Mouse (Mus musculus) CH12.LX (cell line): Measurements from ENCODE around the gene Tubgcp6. TPM values are rescaled to one million over a fixed set of nuclear protein-coding genes. Genes with fewer than 3 reads are reported as not detected.

Source experiments
- DNase-seq: peaks from one replicate; pipeline ENCODE4 v3.0.0-alpha.2; 2013; ENCODE audit errors: extremely low read depth
- H3K27ac ChIP-seq: 2 replicates; pipeline ENCODE4 v1.5.1; 2012; ENCODE audit warnings: low read depth, mild to moderate bottlenecking, control low read depth, moderate library complexity; ENCODE audit not compliant: insufficient read depth
- H3K27me3 ChIP-seq: replicated peaks from 2 replicates; pipeline ENCODE3; 2012; ENCODE audit warnings: inconsistent platforms
- H3K36me3 ChIP-seq, 2 experiments: replicated peaks in 1 of 2; 2 replicates each; pipeline versions ENCODE3 to v1.6.1; 2012; ENCODE audit warnings: inconsistent platforms in 1 of 2, low read length in 1 of 2, mild to moderate bottlenecking in 1 of 2, mixed read lengths in 1 of 2, moderate library complexity in 1 of 2; ENCODE audit not compliant: control insufficient read depth in 1 of 2, insufficient read depth in 1 of 2
- H3K4me1 ChIP-seq, 2 experiments: 2 replicates each; pipeline ENCODE4 v1.6.1; 2012; ENCODE audit warnings: inconsistent platforms in 1 of 2, moderate library complexity in 1 of 2; ENCODE audit not compliant: insufficient read depth in 2 of 2, control insufficient read depth in 1 of 2
- H3K4me2 ChIP-seq: 2 replicates; pipeline ENCODE4 v1.6.1; 2012; ENCODE audit warnings: low read depth, mild to moderate bottlenecking, control low read depth; ENCODE audit not compliant: poor library complexity, insufficient read depth, severe bottlenecking
- H3K4me3 ChIP-seq, 3 experiments: fragments of 150-350 bp in 1 of 3; sonication (generic) in 1 of 3; replicated peaks in 1 of 3; 2 replicates each; pipeline versions ENCODE3 to v1.5.1; 2011 to 2012; ENCODE audit warnings: low read depth in 2 of 3, low read length in 2 of 3, mild to moderate bottlenecking in 2 of 3, moderate library complexity in 2 of 3, control low read depth in 1 of 3, improper control_type of control experiment in 1 of 3, inconsistent platforms in 1 of 3, mixed read lengths in 1 of 3; ENCODE audit not compliant: poor library complexity in 1 of 3
- H3K79me2 ChIP-seq: replicated peaks from 2 replicates; pipeline ENCODE4 v1.6.1; 2012; ENCODE audit warnings: mild to moderate bottlenecking, moderate library complexity; ENCODE audit not compliant: control insufficient read depth, poor library complexity, insufficient read depth, severe bottlenecking; ENCODE audit errors: extremely low read depth
- H3K9ac ChIP-seq: 2 replicates; pipeline ENCODE4 v1.6.1; 2012; ENCODE audit warnings: low read depth, mild to moderate bottlenecking, control low read depth, moderate library complexity; ENCODE audit not compliant: insufficient read depth
- H3K9me3 ChIP-seq: replicated peaks from 2 replicates; pipeline ENCODE3; 2012; ENCODE audit warnings: low read length, inconsistent platforms, mixed read lengths
- BHLHE40 ChIP-seq: IDR thresholded peaks from 2 replicates; pipeline ENCODE4 v1.6.1; 2011; ENCODE audit warnings: mild to moderate bottlenecking, low read depth, low read length, improper control_type of control experiment
- CHD1 ChIP-seq: IDR thresholded peaks from 2 replicates; pipeline ENCODE4 v1.6.1; 2012; ENCODE audit warnings: low read depth, low read length, improper control_type of control experiment, inconsistent platforms
- CHD2 ChIP-seq: IDR thresholded peaks from 2 replicates; pipeline ENCODE4 v1.6.1; 2011; ENCODE audit warnings: low read length, improper control_type of control experiment
- E2F4 ChIP-seq: IDR thresholded peaks from 2 replicates; pipeline ENCODE4 v1.6.1; 2011; ENCODE audit warnings: low read depth, low read length, improper control_type of control experiment; ENCODE audit not compliant: insufficient replicate concordance
- ELF1 ChIP-seq: IDR thresholded peaks from 2 replicates; pipeline ENCODE4 v1.6.1; 2014; ENCODE audit warnings: low read depth, mild to moderate bottlenecking, inconsistent platforms, low read length, improper control_type of control experiment
- ETS1 ChIP-seq: conservative IDR thresholded peaks from 2 replicates; pipeline ENCODE4 v1.6.1; 2012; ENCODE audit warnings: low read depth, mild to moderate bottlenecking, inconsistent platforms, low read length, improper control_type of control experiment, moderate library complexity
- GABPA ChIP-seq: IDR thresholded peaks from 2 replicates; pipeline ENCODE4 v1.6.1; 2012; ENCODE audit warnings: low read depth, low read length, improper control_type of control experiment, inconsistent platforms; ENCODE audit not compliant: insufficient replicate concordance
- HCFC1 ChIP-seq: IDR thresholded peaks from 2 replicates; pipeline ENCODE4 v1.6.1; 2012; ENCODE audit warnings: low read depth, mild to moderate bottlenecking, inconsistent platforms, low read length, improper control_type of control experiment
- JUND ChIP-seq: conservative IDR thresholded peaks from 2 replicates; pipeline ENCODE4 v1.6.1; 2011; ENCODE audit warnings: low read depth, low read length, improper control_type of control experiment
- KAT2A ChIP-seq: IDR thresholded peaks from 2 replicates; pipeline ENCODE4 v1.6.1; 2012; ENCODE audit warnings: low read length, improper control_type of control experiment, inconsistent platforms; ENCODE audit not compliant: insufficient replicate concordance
- MXI1 ChIP-seq: IDR thresholded peaks from 2 replicates; pipeline ENCODE4 v1.6.1; 2011; ENCODE audit warnings: mild to moderate bottlenecking, low read depth, low read length, improper control_type of control experiment
- POLR2A ChIP-seq: IDR thresholded peaks from 2 replicates; pipeline ENCODE4 v1.6.1; 2011; ENCODE audit warnings: low read depth, mild to moderate bottlenecking, improper control_type of control experiment, low read length
- SMC3 ChIP-seq: IDR thresholded peaks from 2 replicates; pipeline ENCODE4 v1.6.1; 2011; ENCODE audit warnings: low read depth, low read length, improper control_type of control experiment
- ZC3H11A ChIP-seq: IDR thresholded peaks from 2 replicates; pipeline ENCODE4 v1.6.1; 2012; ENCODE audit warnings: low read depth, mild to moderate bottlenecking, inconsistent platforms, low read length, improper control_type of control experiment
- ZNF384 ChIP-seq: IDR thresholded peaks from 2 replicates; pipeline ENCODE4 v1.6.1; 2012; ENCODE audit warnings: low read depth, low read length, improper control_type of control experiment, inconsistent platforms
- dilution Hi-C: fragments of 300-500 bp; cut with MboI; formaldehyde crosslinking; loops from 2 replicates; pipeline ENCODE4 v1.14.3; 2020; ENCODE audit warnings: low sequenced_read_pairs; ENCODE audit not compliant: extremely low pct_unique_long_range_greater_than_20kb, extremely low pct_ligation_motif_present
- in situ Hi-C: fragments of 300-500 bp; cut with MboI; formaldehyde crosslinking; loops from 3 replicates; pipeline ENCODE4 v1.14.3; 2019; ENCODE audit warnings: low sequenced_read_pairs, low pct_ligation_motif_present, low pct_unique_long_range_greater_than_20kb, mixed read lengths
- polyA plus RNA-seq: library from polyadenylated mRNA; unstranded; fragments of >175 nt; gene quantifications from 2 replicates; pipeline ENCODE4 v1.2.1, GENCODE M21; 2012; ENCODE audit warnings: low read depth; ENCODE audit not compliant: insufficient read length
- total RNA-seq, 2 experiments: library from RNA; depleted of rRNA; stranded (reverse); fragments of 300-350 nt in 1 of 2; fragments of >200 nt in 1 of 2; gene quantifications; 2 replicates each; pipeline ENCODE4 v1.2.3; 2012 to 2014

The Tubgcp6 gene
- total and polyA plus RNA-seq, 3 experiments: 12.7 to 17.0 (median 13.3) TPM

GRCm38 (mm10) chr15:89140659-89141252 is 17.8 kb upstream of the Tubgcp6 start, which contains the start of gene Mapk12:
TSS of gene Mapk12 (minus strand) at chr15:89140703.
- DNase-seq: no peak
- dilution Hi-C loops: no loop called here

GRCm38 (mm10) chr15:89140048-89140658 is 17.2 kb upstream of the Tubgcp6 start:
- in situ Hi-C loops (no loop called here), dilution Hi-C loops (no loop called here)
- Histone ChIP-seq H3K36me3 (peaks cover 0 to 13% of the 10 kb centered on the region in 2 experiments), H3K9me3 (no peaks in the 10 kb centered on the region), H3K27me3 (peaks cover 61% of the 10 kb centered on the region), H3K4me3 (no peak overlapping the region), H3K4me2 (no peak overlapping the region), H3K4me1 (peaks cover 0 to 9% of the 10 kb centered on the region in 2 experiments; a peak in 2 of 4 replicates), H3K9ac (no peak overlapping the region), H3K79me2 (no peaks in the 10 kb centered on the region), H3K27ac (no peak overlapping the region)
- DNase-seq: no peak
- no peak for TF ChIP-seq KAT2A
- no peak for TF ChIP-seq CHD2
- no peak for TF ChIP-seq JUND
- no peak for TF ChIP-seq HCFC1
- no peak for TF ChIP-seq ETS1

More at GRCm38 (mm10) chr15:89140659-89141252, 17.8 kb upstream of the Tubgcp6 start, which contains the start of gene Mapk12:
- H3K9me3 ChIP-seq: no peaks in the 10 kb centered on the region
- TF ChIP-seq JUND: no peak
- TF ChIP-seq ZNF384: no peak
- TF ChIP-seq POLR2A: no peak
- TF ChIP-seq ELF1: no peak
- no peak for TF ChIP-seq MXI1
- TF ChIP-seq CHD2: no peak
- no peak for TF ChIP-seq GABPA
- no peak for TF ChIP-seq E2F4
- TF ChIP-seq SMC3: no peak
- TF ChIP-seq BHLHE40: no peak
- TF ChIP-seq ZC3H11A: no peak
- TF ChIP-seq CHD1: no peak
- TF ChIP-seq HCFC1: no peak
- no peak within 1 kb of the TSS for H3K9ac ChIP-seq
- in situ Hi-C loops: no loop called here
- H3K79me2 ChIP-seq: no peaks in the 10 kb centered on the region
- H3K4me2 ChIP-seq: no peak within 1 kb of the TSS
- no peak within 1 kb of the TSS for H3K27ac ChIP-seq
- peaks cover 2 to 18% of the 10 kb centered on the region in 2 experiments for H3K36me3 ChIP-seq
- peaks cover 0 to 10% of the 10 kb centered on the region in 2 experiments; a peak in 2 of 4 replicates for H3K4me1 ChIP-seq
- peaks cover 55% of the 10 kb centered on the region for H3K27me3 ChIP-seq
- H3K4me3 ChIP-seq: no peak within 1 kb of the TSS
